In genomic region chr4:108629363-108629880, GRCm38 (mm10) we compare ENCODE assay signal across 29 mouse cellular contexts. TPM values are rescaled to one million over a fixed set of nuclear protein-coding genes. Genes with fewer than 3 reads are reported as not detected.
DNase-seq lines count a peak whose midpoint lies in the region; ATAC-seq and TF ChIP-seq lines count a peak whose summit lies in the region.
"Had no signal": no experiment of that assay in that cellular context is flagged by ENCODE, and none has a peak within 500 bp of the region (broad histone marks: within the 10 kb centered on the region; RNA-seq: fewer than 3 reads in every experiment).

No protein-coding gene starts in this region.

- no peak for TF ChIP-seq CTCF in gastrocnemius, adult 2 months (IDR thresholded peaks at IDR 0.05)

- no peaks in the 10 kb centered on the region for H3K27me3 ChIP-seq in kidney, embryonic 16.5 days (ENCODE audit: insufficient read depth, low read length)
- H3K27me3 ChIP-seq: heart, embryonic 13.5 days; hindbrain, embryonic 15.5 days; limb, embryonic 12.5 days; liver, embryonic 15.5 days; midbrain, embryonic 15.5 days had no signal

- intact Hi-C loops in gastrocnemius, adult 2 months (cut with DNase I): no loop called here
- intact Hi-C loops in left cerebral cortex, postnatal 36 days (cut with DNase I): no loop called here

- peaks cover 16% of the 10 kb centered on the region for H3K4me1 ChIP-seq in kidney, embryonic 16.5 days (ENCODE audit: insufficient read depth, low read length)
- H3K4me1 ChIP-seq: heart, embryonic 13.5 days; hindbrain, embryonic 15.5 days; limb, embryonic 12.5 days; liver, embryonic 15.5 days; midbrain, embryonic 15.5 days had no signal

- no peak overlapping the region for H3K4me3 ChIP-seq in gastrocnemius, adult 2 months
- H3K4me3 ChIP-seq in kidney, embryonic 16.5 days (ENCODE audit: low read length): no peak overlapping the region
- H3K4me3 ChIP-seq: heart, embryonic 13.5 days; hindbrain, embryonic 10.5 days; hindbrain, embryonic 15.5 days; limb, embryonic 12.5 days; liver, embryonic 15.5 days; midbrain, embryonic 15.5 days had no signal

- H3K9ac ChIP-seq in kidney, embryonic 16.5 days (replicated peaks; ENCODE audit: low read length): no peak overlapping the region
- H3K9ac ChIP-seq: heart, embryonic 13.5 days; hindbrain, embryonic 15.5 days; limb, embryonic 12.5 days; liver, embryonic 15.5 days; lung, embryonic 14.5 days; midbrain, embryonic 15.5 days had no signal

- no peak overlapping the region for H3K4me2 ChIP-seq in kidney, embryonic 16.5 days (replicated peaks; ENCODE audit: low read depth, low read length)
- H3K4me2 ChIP-seq: heart, embryonic 13.5 days; hindbrain, embryonic 15.5 days; limb, embryonic 12.5 days; liver, embryonic 15.5 days; lung, embryonic 14.5 days; midbrain, embryonic 15.5 days had no signal

- 64% methylated on average over 7 of the region's 7 CpGs for WGBS in kidney, embryonic 16.5 days

- peak; percentile 84 for ATAC-seq in kidney, embryonic 16.5 days (ENCODE audit: low FRiP score, low TSS enrichment)
- ATAC-seq: forebrain, embryonic 14.5 days; inflammation-experienced regulatory T-cells, adult 6 months; midbrain, embryonic 15.5 days had no signal

- DNase-seq in gastrocnemius, adult 2 months: peak; percentile 58
- DNase-seq in gastrocnemius, postnatal 4 days (ENCODE audit: low spot score in 2 of 2): no peak
- DNase-seq in kidney, postnatal 25 days: no peak
- DNase-seq in adrenal gland, adult 2 months: peak; percentile 83
- peak; percentile 20 for DNase-seq in adrenal gland, postnatal 25 days
- DNase-seq in cerebellum, postnatal 36 days: no peak
- DNase-seq in left cerebral cortex, postnatal 36 days (ENCODE audit: low spot score in 2 of 2): no peak
- DNase-seq: cerebellum, adult 2 months; cerebellum, postnatal 14 days; gastrocnemius, postnatal 10 days; heart, postnatal 10 days; kidney, adult 8-10 months; lung, embryonic 14.5 days; lung, postnatal 14 days; right cerebral cortex, postnatal 25 days; thymus, adult 18-20 months; thymus, postnatal 25 days had no signal

- H3K9me3 ChIP-seq in kidney, embryonic 16.5 days (ENCODE audit: low read length): no peaks in the 10 kb centered on the region
- H3K9me3 ChIP-seq: heart, embryonic 13.5 days; hindbrain, embryonic 10.5 days; hindbrain, embryonic 15.5 days; limb, embryonic 12.5 days; liver, embryonic 15.5 days; midbrain, embryonic 15.5 days had no signal

- peaks cover 65% of the 10 kb centered on the region for H3K36me3 ChIP-seq in kidney, embryonic 16.5 days (ENCODE audit: insufficient read depth, low read length)

- H3K27ac ChIP-seq in gastrocnemius, adult 2 months: peak overlapping the region; percentile 8; the same call in 1 of the 2 replicates
- H3K27ac ChIP-seq in kidney, embryonic 16.5 days (ENCODE audit: low read length): peak overlapping the region; percentile 71
- H3K27ac ChIP-seq: heart, embryonic 13.5 days; hindbrain, embryonic 10.5 days; hindbrain, embryonic 15.5 days; limb, embryonic 12.5 days; liver, embryonic 15.5 days; midbrain, embryonic 15.5 days; stomach, postnatal 0 days had no signal

RNA-seq across cellular contexts. Expression of gene Cc2d1b, which starts 9.7 kb away (rescaled TPM):
- 10 to 100 TPM; 17.2 to 20.7 TPM for total RNA-seq in gastrocnemius, adult 2 months (2021)
- total RNA-seq in gastrocnemius, postnatal 4 days (2021): 10 to 100 TPM; 30.0 to 33.1 TPM
- 33.7 and 34.0 TPM in 2 replicates for polyA plus RNA-seq in kidney, embryonic 16.5 days (2015; fragmentation: Nextera tagmentation; extraction: Ambion mirVana)
- total RNA-seq in adrenal gland, adult 2 months (2021): 10 to 100 TPM; 37.3 to 42.1 TPM
- 26.7 and 33.0 TPM in 2 replicates for polyA plus RNA-seq in adrenal gland, adult 2 months (2012; rRNA removed)
- 55.9 and 66.4 TPM in 2 replicates for total RNA-seq in adrenal gland, postnatal 25 days (2021)
- 10 to 100 TPM; 31.3 to 48.2 TPM for total RNA-seq in left cerebral cortex, postnatal 36 days (2021)

RNA-seq across cellular contexts. Expression of gene Orc1, which starts 50.2 kb away (rescaled TPM):
- under 1 TPM in 1 of 2 experiments, not detected in 1; 0.38 TPM for total RNA-seq in gastrocnemius, adult 2 months (2021)
- total RNA-seq in gastrocnemius, postnatal 4 days (2021): 1 to 10 TPM; 1.4 to 2.0 TPM
- 9.7 and 10.4 TPM in 2 replicates for polyA plus RNA-seq in kidney, embryonic 16.5 days (2015; fragmentation: Nextera tagmentation; extraction: Ambion mirVana)
- total RNA-seq in adrenal gland, adult 2 months (2021): under 1 TPM; 0.20 to 0.24 TPM
- 0.04 TPM in 1 of 2 replicates, not detected in the other for polyA plus RNA-seq in adrenal gland, adult 2 months (2012; rRNA removed)
- total RNA-seq in adrenal gland, postnatal 25 days (2021): 0.94 and 1.1 TPM in 2 replicates
- total RNA-seq in left cerebral cortex, postnatal 36 days (2021): not detected
- total RNA-seq: neutrophil, adult 5-6 weeks had no signal
- polyA plus RNA-seq: liver, adult 2 months had no signal

RNA-seq across cellular contexts. Expression of gene Prpf38a, which starts 50.3 kb away (rescaled TPM):
- 10 to 100 TPM; 12.1 to 13.0 TPM for total RNA-seq in gastrocnemius, adult 2 months (2021)
- total RNA-seq in gastrocnemius, postnatal 4 days (2021): 10 to 100 TPM; 35.5 to 39.3 TPM
- polyA plus RNA-seq in kidney, embryonic 16.5 days (2015; fragmentation: Nextera tagmentation; extraction: Ambion mirVana): 91.6 and 93.9 TPM in 2 replicates
- 10 to 100 TPM; 26.8 to 28.4 TPM for total RNA-seq in adrenal gland, adult 2 months (2021)
- polyA plus RNA-seq in adrenal gland, adult 2 months (2012; rRNA removed): 0.66 and 0.99 TPM in 2 replicates
- 27.6 and 30.2 TPM in 2 replicates for total RNA-seq in adrenal gland, postnatal 25 days (2021)
- 10 to 100 TPM; 28.7 to 29.1 TPM for total RNA-seq in left cerebral cortex, postnatal 36 days (2021)

Comparison
In these comparisons a context has a peak if more than half of its experiments do, and no peak if none do; other contexts are left out.
1. DNase-seq: peak in gastrocnemius, adult 2 months (single experiment), adrenal gland, adult 2 months (single experiment) and adrenal gland, postnatal 25 days (single experiment); none in gastrocnemius, postnatal 4 days (0 of 2), kidney, postnatal 25 days (0 of 2), cerebellum, postnatal 36 days (0 of 2) and left cerebral cortex, postnatal 36 days (0 of 2).